Mouse (Mus musculus) erythroblast, embryonic 14.5 days (primary cell): ENCODE data around the gene Tln1.

Source experiments
- GATA1 ChIP-seq: IDR thresholded peaks from 2 replicates; pipeline ENCODE4 v1.6.1; 2012; ENCODE audit warnings: low read length, inconsistent platforms, mixed read lengths
- TAL1 ChIP-seq: IDR thresholded peaks from 3 replicates; pipeline ENCODE4 v1.6.1; 2012; ENCODE audit warnings: low read length, inconsistent platforms, mixed read lengths

GRCm38 (mm10) chr4:43598200-43598599 is 35.7 kb upstream of the Tln1 start:
- TF ChIP-seq GATA1 (peak; percentile 71), TAL1 (peak; percentile 75)
